Mouse (Mus musculus) central nervous system, embryonic 14 days (tissue): ENCODE data around the gene Saxo2. TPM values are rescaled to one million over a fixed set of nuclear protein-coding genes. Genes with fewer than 3 reads are reported as not detected.

Experiments
- polyA plus RNA-seq: library from polyadenylated mRNA; depleted of rRNA; stranded (reverse); fragments of >200 nt; gene quantifications from 2 replicates; pipeline ENCODE4 v1.2.3, GENCODE M21; 2012; rRNA removed

The Saxo2 gene
- 10.4 and 11.3 TPM in 2 replicates for polyA plus RNA-seq

GRCm38 (mm10) chr7:82648353-82649080 lies at the start of gene Saxo2, which contains the start of gene Efl1:
TSS of gene Saxo2 (minus strand) at chr7:82648528.
TSS of gene Efl1 (plus strand) at chr7:82648614.

Other genes with a start within 250 kb of the Saxo2 start
- 10.4 and 11.0 TPM in 2 replicates for gene Efl1, start 86 bp upstream of the Saxo2 start, polyA plus RNA-seq
- gene Mex3b, start 218.8 kb upstream of the Saxo2 start, polyA plus RNA-seq = 130 and 152 TPM in 2 replicates